Mouse (Mus musculus) forebrain, embryonic 16.5 days (tissue): ENCODE data around the gene Sacm1l. TPM values are rescaled to one million over a fixed set of nuclear protein-coding genes. Genes with fewer than 3 reads are reported as not detected.

ENCODE experiments used
- ATAC-seq: fragments of 200-750 bp; cut with Nextera tagmentation; 2 replicates; pipeline ENCODE4 v1.8.0; 2017; ENCODE audit warnings: mild to moderate bottlenecking, moderate library complexity
- H3K27ac ChIP-seq: fragments of 300-500 bp; sonication (generic); 2 replicates; pipeline ENCODE4 v1.5.1; 2014; ENCODE audit warnings: low read length, control low read depth
- H3K27me3 ChIP-seq: fragments of 300-500 bp; sonication (generic); replicated peaks from 2 replicates; pipeline ENCODE4 v1.6.1; 2014; ENCODE audit warnings: low read length; ENCODE audit not compliant: control insufficient read depth, insufficient read depth
- H3K36me3 ChIP-seq: fragments of 300-500 bp; sonication (generic); 2 replicates; pipeline ENCODE4 v1.6.1; 2014; ENCODE audit not compliant: control insufficient read depth, insufficient read depth
- H3K4me1 ChIP-seq: fragments of 300-500 bp; sonication (generic); replicated peaks from 2 replicates; pipeline ENCODE4 v1.6.1; 2014; ENCODE audit warnings: low read length; ENCODE audit not compliant: control insufficient read depth, insufficient read depth
- H3K4me2 ChIP-seq: fragments of 300-500 bp; sonication (generic); 2 replicates; pipeline ENCODE4 v1.6.1; 2014; ENCODE audit warnings: mild to moderate bottlenecking, low read length, control low read depth
- H3K4me3 ChIP-seq: fragments of 300-500 bp; sonication (generic); replicated peaks from 2 replicates; pipeline ENCODE4 v1.5.1; 2014; ENCODE audit warnings: mild to moderate bottlenecking, low read length, control low read depth
- H3K9ac ChIP-seq: fragments of 300-500 bp; sonication (generic); replicated peaks from 2 replicates; pipeline ENCODE4 v1.6.1; 2014; ENCODE audit warnings: low read depth, low read length, control low read depth
- H3K9me3 ChIP-seq: fragments of 300-500 bp; sonication (generic); 2 replicates; pipeline ENCODE4 v1.6.1; 2016; ENCODE audit warnings: low read length; ENCODE audit not compliant: control insufficient read depth
- WGBS: fragments of 180-500 bp; shearing (Covaris S2); extraction: QIAGEN DNeasy Blood & Tissue Kit; methylation state at CpG from one replicate; pipeline ENCODE4 v1.1.7; 2014; 5-methylcytosine and 5-hydroxymethylcytosine counted together
- polyA plus RNA-seq: library from polyadenylated mRNA; unstranded; fragments of >200 nt; fragmentation: Nextera tagmentation; extraction: Ambion mirVana; gene quantifications from 2 replicates; pipeline ENCODE4 v1.2.1, GENCODE M21; 2015

Sacm1l gene
- polyA plus RNA-seq, 1 experiment from 2014 or later = 54.2 TPM

DNA sequence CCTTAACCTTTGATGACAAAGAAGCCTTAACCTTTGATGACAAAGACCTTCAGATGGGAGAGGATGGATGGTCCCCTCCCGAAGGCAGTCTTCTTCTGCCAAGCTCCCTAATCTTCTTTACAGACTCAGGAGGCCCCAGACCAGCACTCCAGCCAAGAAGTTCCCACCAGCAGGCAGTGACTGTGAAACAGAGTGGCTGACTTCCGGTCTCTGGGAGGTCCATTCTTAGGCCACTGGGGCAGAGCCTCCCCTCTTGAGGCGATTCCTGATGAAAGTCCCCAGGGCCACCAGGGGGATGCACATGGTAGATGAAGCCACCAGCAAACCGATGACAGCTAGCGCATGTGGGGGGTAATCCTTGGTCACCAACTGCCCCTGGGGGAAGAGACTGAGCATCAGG, 107.2 kb downstream of the Sacm1l start:
- Histone ChIP-seq H3K4me2 (no peak overlapping the region), H3K9me3 (no peaks in the 10 kb centered on the region), H3K4me1 (no peaks in the 10 kb centered on the region), H3K27ac (no peak overlapping the region), H3K9ac (no peak overlapping the region), H3K27me3 (no peaks in the 10 kb centered on the region), H3K4me3 (no peak overlapping the region), H3K36me3 (no peaks in the 10 kb centered on the region)
- ATAC-seq = no peak
- 74% methylated on average over 5 of the region's 5 CpGs for WGBS

DNA sequence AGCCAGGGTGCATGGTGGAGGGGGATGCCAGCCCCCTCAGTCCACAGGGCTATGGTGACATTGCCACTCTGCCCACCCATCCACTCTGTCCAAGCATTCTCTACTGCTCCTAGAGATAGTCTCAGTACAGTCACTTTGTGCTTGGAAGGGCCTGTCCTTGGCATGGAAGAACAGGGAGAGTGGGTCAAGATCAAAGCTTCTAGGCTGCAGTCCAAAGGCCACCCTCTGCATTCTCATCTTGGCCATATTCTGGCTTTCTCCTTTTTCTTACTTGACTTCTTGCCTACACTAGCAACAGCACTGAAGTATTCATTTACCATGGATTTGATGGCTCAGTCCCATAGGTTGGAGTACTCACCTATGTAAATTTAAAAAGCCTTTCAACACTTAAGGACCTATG, 108.7 kb downstream of the Sacm1l start:
- no peaks in the 10 kb centered on the region for H3K4me1 ChIP-seq
- ATAC-seq = no peak
- no peak overlapping the region for H3K4me3 ChIP-seq
- H3K4me2 ChIP-seq = no peak overlapping the region
- no peak overlapping the region for H3K27ac ChIP-seq
- no peak overlapping the region for H3K9ac ChIP-seq
- H3K36me3 ChIP-seq = no peaks in the 10 kb centered on the region
- H3K27me3 ChIP-seq = no peaks in the 10 kb centered on the region
- no peaks in the 10 kb centered on the region for H3K9me3 ChIP-seq

DNA sequence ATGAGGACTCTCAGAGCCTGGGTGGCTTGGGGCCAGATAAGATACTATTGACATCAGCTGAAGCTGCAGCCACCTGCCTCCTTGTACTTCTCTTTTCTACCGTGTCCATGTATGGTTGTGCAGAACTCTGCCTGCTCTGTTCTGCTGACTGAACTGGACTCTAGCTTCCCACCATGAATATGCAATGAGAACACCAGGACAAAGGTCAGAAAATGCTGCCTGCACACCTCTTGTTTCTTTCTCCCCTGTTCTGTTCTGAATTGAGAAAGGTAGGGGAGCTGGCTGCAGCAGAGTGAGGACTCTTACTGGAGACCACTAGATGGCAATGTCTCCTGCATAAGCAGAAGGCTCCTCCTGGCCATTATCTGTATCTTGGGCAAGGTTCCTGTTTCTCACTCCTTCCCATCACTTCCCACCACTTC, 109.1 kb downstream of the Sacm1l start:
- no peak overlapping the region for H3K27ac ChIP-seq
- H3K4me1 ChIP-seq = no peaks in the 10 kb centered on the region
- H3K4me3 ChIP-seq = no peak overlapping the region
- no peaks in the 10 kb centered on the region for H3K36me3 ChIP-seq
- H3K27me3 ChIP-seq = no peaks in the 10 kb centered on the region
- no peak for ATAC-seq
- 88% methylated on average over 1 of the region's 1 CpGs for WGBS
- no peak overlapping the region for H3K9ac ChIP-seq
- H3K4me2 ChIP-seq = no peak overlapping the region
- H3K9me3 ChIP-seq = no peaks in the 10 kb centered on the region

DNA sequence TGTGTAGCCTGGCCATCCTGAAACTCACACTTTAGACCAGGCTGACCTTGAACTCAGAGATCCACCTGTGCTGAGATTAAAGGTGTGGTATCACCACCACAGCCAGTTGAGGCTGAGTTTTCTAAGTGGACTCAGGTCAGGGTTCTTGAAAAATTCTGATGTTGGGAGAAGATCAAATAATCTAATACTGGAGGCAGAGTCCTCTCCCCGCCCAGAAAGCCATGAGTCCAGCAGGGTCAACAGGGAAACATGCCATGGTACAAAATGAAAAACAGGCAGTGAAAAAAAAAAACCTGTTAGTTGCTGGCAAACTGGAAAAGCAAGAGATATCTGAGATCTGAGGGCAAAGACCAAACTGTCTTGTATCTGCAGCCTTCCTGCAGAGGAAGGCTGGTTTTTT, 110.5 kb downstream of the Sacm1l start:
- Histone ChIP-seq H3K9me3 (no peaks in the 10 kb centered on the region), H3K27ac (no peak overlapping the region), H3K27me3 (no peaks in the 10 kb centered on the region), H3K9ac (no peak overlapping the region), H3K4me3 (no peak overlapping the region), H3K4me1 (no peaks in the 10 kb centered on the region), H3K4me2 (no peak overlapping the region), H3K36me3 (no peaks in the 10 kb centered on the region)
- WGBS = 77% methylated on average over 1 of the region's 1 CpGs
- no peak for ATAC-seq

Other genes with a start within 250 kb of the Sacm1l start
- gene Lars2, start 162.8 kb upstream of the Sacm1l start, polyA plus RNA-seq = 763 and 906 TPM in 2 replicates
- gene Limd1, start 51.1 kb upstream of the Sacm1l start, polyA plus RNA-seq = 15.8 and 18.1 TPM in 2 replicates
- 0.19 and 0.41 TPM in 2 replicates for gene Slc6a20b, start 102.8 kb downstream of the Sacm1l start, polyA plus RNA-seq
- 0.15 and 0.50 TPM in 2 replicates for gene Ccr9, start 148.7 kb downstream of the Sacm1l start, polyA plus RNA-seq
- 4.2 and 6.4 TPM in 2 replicates for gene Slc6a20a, start 149.1 kb downstream of the Sacm1l start, polyA plus RNA-seq
- 55.8 and 61.6 TPM in 2 replicates for gene Lztfl1, start 187.9 kb downstream of the Sacm1l start, polyA plus RNA-seq